Mouse (Mus musculus): ENCODE results near the gene Tlk1.
A peak's percentile ranks its signal among the peaks of the same experiment; 100 is the strongest.
"Not testable (repeated sequence)": the region's sequence is repeated elsewhere in the genome, so short reads cannot be mapped to it uniquely, and the experiment has no call there.

The Tlk1 gene

GRCm38 (mm10) chr2:70831709-70832350 is 6.3 kb upstream of the Tlk1 start:
- no peak for DNase-seq

DNA sequence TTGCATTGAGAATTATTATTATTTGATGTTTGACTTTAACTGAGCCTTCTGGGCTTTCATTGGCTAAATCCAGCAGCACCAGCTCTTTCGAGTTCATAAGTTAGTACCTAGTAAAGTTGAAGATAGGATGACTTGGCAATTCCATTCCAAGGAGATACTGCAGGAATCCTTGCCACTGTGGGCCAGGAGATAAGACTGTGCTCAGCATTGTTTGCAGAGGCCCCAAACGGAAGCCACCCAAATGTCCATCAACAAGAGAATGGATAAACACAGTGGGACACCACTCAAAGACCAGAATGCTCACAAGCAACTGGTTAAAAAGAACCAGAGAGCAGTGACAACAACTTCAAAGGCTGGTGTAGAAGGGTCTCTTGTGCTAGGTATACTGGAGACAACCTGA is 5.2 kb upstream of the Tlk1 start:
- no peak for DNase-seq

DNA sequence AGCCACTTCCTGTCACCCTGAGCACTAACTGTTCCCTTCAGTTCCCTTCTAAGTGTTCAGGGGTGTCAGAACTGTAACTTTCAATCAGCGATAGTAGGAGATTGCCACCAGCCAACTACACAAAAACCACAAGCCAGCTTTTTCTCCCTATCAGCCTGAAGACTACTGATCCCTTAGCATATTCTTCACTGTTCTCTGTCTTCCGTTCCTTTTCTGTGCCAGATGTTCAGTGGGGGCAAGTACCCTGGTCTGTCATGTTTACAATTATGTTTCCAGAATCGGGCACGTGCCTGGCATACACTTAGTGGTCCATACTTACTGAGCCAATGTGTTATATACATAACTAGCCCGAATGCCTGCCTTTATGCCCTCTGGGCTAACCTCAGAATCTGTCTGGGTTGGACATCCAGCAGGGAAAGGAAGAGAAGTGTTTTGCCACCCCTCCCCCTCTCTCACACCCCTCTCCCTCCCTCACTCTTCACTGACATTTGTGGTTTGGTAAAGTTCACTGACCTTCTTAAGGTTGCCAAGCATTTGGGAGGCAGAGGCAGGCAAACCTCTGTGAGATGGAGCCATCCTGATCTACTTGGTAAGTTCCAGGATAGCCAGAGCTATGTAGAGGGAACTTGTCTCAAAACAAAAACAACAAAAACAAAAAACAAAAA is 4.5 kb upstream of the Tlk1 start:
- DNase-seq: no peak

GRCm38 (mm10) chr2:70827780-70828179 is 2.3 kb upstream of the Tlk1 start:
- DNase-seq: no peak

DNA sequence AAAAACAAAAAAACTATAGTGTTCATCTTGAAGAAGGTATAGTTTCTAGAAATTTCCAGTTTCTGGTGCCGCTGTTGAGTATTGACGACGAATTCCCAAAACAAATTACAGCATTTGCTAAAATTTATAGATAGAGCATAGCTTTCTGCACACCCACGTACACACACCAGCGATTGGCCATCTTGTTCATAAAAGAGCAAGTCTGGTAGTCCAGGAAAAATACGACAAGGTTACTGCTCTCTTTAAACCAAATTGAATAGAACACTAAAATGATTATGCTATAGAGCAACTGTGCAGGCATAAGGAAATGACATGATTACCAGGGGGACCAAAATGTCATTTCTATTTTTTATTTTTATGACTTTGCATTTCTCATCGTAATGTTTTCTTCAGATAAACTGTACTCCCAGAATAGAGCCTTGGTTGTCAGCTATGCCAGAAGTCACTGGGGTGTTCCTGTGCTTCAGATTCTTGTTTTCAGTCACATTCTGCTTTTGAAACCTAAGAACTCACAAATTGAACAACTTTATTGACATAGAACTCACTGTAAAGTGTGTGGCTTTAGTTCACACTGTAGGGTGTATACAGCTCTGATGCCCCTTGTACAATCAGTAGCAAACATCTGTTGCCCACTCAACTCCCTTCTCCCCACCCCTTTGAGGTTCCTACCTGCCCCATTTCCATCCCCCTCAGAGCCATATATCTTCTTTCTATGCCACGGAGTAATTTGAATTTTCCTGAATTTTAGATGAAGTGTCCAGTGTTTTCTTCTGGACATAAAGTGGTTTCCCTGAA is 1.1 kb upstream of the Tlk1 start:
- no peak for DNase-seq

GRCm38 (mm10) chr2:70824838-70825370 is 624 bp downstream of the Tlk1 start:
- DNase-seq: peak; percentile 77

GRCm38 (mm10) chr2:70823926-70824800 is 1.4 kb downstream of the Tlk1 start:
- DNase-seq: no peak

DNA sequence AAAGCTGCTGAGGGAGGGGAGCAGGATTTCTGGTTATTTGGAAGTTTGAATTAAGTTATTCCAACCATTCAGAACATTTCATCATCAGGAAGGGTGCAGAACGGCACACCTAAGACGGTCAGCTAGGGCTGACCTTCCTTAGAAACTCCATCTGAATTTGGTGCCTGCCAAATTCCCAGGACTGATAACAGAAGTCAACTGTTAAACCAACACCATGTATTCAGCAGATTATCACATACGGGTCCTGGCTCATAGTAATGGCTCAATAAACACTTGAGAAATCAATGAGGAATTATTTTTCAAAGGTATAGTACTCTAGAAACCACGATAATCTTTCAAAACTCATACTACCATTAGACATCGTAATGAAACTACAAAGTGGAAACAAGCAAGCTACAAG is 2.1 kb downstream of the Tlk1 start:
- no peak for DNase-seq

DNA sequence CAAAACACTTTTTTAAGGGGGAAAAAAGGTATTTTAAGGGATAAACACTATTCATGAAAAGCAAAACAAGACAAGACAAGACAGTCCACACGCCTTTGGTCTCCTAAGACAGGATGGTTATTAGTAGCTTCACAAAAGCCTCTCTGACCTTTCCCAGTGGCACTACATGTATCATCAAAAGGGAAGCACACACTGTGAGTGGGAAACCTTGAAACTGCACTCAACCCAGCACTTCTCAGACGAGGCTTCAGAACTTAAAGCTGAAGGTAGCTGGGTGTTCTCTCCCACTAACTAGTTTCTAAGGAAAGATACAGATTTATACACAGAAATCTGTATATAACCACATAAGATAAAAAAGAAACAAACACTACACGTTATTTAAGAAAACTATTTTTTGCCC is 8.6 kb downstream of the Tlk1 start:
- no peak for DNase-seq

DNA sequence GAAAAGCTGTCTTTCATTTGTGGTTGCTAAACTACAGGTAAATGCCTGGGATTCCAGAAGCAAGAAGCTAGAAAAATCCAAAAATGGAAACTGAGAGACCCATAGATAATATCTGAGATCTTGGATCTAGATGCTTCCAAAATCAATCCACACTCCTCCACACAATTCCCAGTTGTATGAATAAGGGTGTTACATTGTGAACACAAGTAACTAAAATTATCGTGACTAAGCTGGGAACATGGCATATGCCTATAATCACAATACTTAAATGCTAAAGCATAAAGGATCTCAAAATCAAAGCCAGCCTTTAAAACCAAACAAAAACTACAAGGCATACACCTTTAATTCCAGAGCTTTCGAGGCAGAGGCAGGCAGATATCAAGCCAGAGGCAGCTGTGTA is 9.5 kb downstream of the Tlk1 start:
- no peak for DNase-seq

- no peak for DNase-seq
Measured at GRCm38 (mm10) chr2:70813608-70814007, 11.9 kb downstream of the Tlk1 start.

GRCm38 (mm10) chr2:70811476-70811875 is 14.1 kb downstream of the Tlk1 start:
- no peak for DNase-seq

GRCm38 (mm10) chr2:70809921-70810320 is 15.6 kb downstream of the Tlk1 start:
- DNase-seq: no peak

- no peak for DNase-seq
Measured at GRCm38 (mm10) chr2:70808681-70809080, 16.8 kb downstream of the Tlk1 start.

DNA sequence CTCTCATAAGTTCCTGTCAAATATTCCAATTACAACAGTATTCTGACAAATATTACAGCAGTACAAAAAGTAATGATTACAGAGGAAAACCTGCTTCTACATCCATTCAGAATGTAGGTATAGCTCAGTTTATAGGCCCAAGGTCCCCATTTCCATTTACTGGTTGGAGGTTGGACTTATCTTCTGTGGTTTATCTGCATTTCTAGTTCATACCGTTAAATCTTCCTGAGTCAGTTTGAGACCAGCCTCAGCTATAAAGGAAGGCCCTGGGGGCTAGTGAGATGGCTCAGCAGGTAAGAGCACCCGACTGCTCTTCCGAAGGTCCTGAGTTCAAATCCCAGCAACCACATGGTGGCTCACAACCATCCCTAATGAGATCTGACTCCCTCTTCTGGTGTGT is 17.9 kb downstream of the Tlk1 start:
- not testable (repeated sequence) for DNase-seq

GRCm38 (mm10) chr2:70806020-70806419 is 19.5 kb downstream of the Tlk1 start:
- no peak for DNase-seq

DNA sequence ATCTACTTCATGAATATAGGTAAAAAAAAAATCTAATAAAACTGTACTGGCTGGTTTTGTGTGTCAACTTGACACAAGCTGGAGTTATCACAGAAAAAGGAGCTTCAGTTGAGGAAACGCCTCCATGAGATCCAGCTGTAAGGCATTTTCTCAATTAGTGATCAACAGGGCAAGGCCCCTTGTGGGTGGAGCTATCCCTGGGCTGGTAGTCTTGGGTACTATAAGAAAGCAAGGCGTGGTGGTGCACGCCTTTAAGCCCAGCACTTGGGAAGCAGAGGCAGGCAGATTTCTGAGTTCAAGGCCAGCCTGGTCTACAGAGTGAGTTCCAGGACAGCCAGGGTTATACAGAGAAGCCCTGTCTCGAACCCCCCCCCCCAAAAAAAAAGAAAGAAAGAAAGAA is 21.8 kb downstream of the Tlk1 start:
- not testable (repeated sequence) for DNase-seq

- no peak for DNase-seq
Measured at GRCm38 (mm10) chr2:70802658-70803057, 22.9 kb downstream of the Tlk1 start.

- DNase-seq: no peak
Measured at GRCm38 (mm10) chr2:70801543-70801942, 24.0 kb downstream of the Tlk1 start.

DNA sequence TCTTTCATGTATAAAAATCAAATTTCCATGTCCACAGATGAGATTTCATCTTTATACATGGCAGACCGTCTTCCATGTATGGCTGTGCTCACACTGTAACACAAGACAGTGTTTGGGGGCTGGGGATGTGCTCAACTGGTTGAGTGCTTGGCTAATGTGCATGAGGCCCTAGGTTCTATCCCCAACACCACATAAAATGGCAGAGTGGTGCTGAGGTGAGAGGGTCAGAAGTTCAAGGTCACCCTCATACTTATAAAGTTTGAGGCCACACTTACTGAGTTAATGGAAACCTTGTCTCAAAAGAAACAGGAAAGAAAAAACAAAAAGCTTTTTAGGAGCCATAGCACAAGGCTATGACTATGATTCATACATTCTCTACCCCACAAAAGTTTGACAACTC is 25.1 kb downstream of the Tlk1 start:
- DNase-seq: no peak

- no peak for DNase-seq
Measured at GRCm38 (mm10) chr2:70793276-70793675, 32.3 kb downstream of the Tlk1 start.

- DNase-seq: no peak
Measured at GRCm38 (mm10) chr2:70790246-70790645, 35.3 kb downstream of the Tlk1 start.

GRCm38 (mm10) chr2:70789331-70789730 is 36.2 kb downstream of the Tlk1 start:
- DNase-seq: no peak
